8 mouse cellular contexts compared by ENCODE assay signal in genomic region chr2:125866058-125866740, GRCm38 (mm10). TPM values are rescaled to one million over a fixed set of nuclear protein-coding genes. Genes with fewer than 3 reads are reported as not detected.
DNase-seq lines count a peak whose midpoint lies in the region; ATAC-seq and TF ChIP-seq lines count a peak whose summit lies in the region.

No protein-coding gene starts in this region.

- H3K4me3 ChIP-seq in forebrain, embryonic 12.5 days (replicated peaks): peak overlapping the region; percentile 49
- H3K4me3 ChIP-seq in heart, embryonic 16.5 days (ENCODE audit: low read length): peak overlapping the region; percentile 79
- H3K4me3 ChIP-seq in liver, postnatal 0 days (ENCODE audit: low read depth, low read length): peak overlapping the region; percentile 62
- H3K4me3 ChIP-seq in neural tube, embryonic 13.5 days: peak overlapping the region; percentile 52

- peak overlapping the region; percentile 66 for H3K9ac ChIP-seq in forebrain, embryonic 12.5 days
- peak overlapping the region; percentile 77 for H3K9ac ChIP-seq in heart, embryonic 16.5 days (ENCODE audit: low read length)
- peak overlapping the region; percentile 71 for H3K9ac ChIP-seq in liver, postnatal 0 days (replicated peaks)
- H3K9ac ChIP-seq in neural tube, embryonic 13.5 days: peak overlapping the region; percentile 78

- H3K9me3 ChIP-seq in forebrain, embryonic 12.5 days: no peaks in the 10 kb centered on the region
- H3K9me3 ChIP-seq in heart, embryonic 16.5 days (replicated peaks; ENCODE audit: control insufficient read depth, low read length): no peaks in the 10 kb centered on the region
- H3K9me3 ChIP-seq in liver, postnatal 0 days (ENCODE audit: low read length): no peaks in the 10 kb centered on the region
- H3K9me3 ChIP-seq in neural tube, embryonic 13.5 days: no peaks in the 10 kb centered on the region

- TF ChIP-seq EP300 in liver, postnatal 0 days (IDR thresholded peaks at IDR 0.05; ENCODE audit: low read depth): no peak

- no peaks in the 10 kb centered on the region for H3K36me3 ChIP-seq in forebrain, embryonic 12.5 days (replicated peaks)
- H3K36me3 ChIP-seq in heart, embryonic 16.5 days (ENCODE audit: control insufficient read depth, insufficient read depth): no peaks in the 10 kb centered on the region
- 0 out of 2 replicates have a peak, but pooled peaks cover 2% of the 10 kb centered on the region for H3K36me3 ChIP-seq in liver, postnatal 0 days (replicated peaks; ENCODE audit: insufficient read depth, low read length)
- H3K36me3 ChIP-seq in neural tube, embryonic 13.5 days: no peaks in the 10 kb centered on the region; the same call in 1 of the 2 replicates

- peaks cover 12% of the 10 kb centered on the region for H3K4me1 ChIP-seq in forebrain, embryonic 12.5 days
- H3K4me1 ChIP-seq in heart, embryonic 16.5 days (ENCODE audit: control insufficient read depth, insufficient read depth, low read length): peaks cover 4% of the 10 kb centered on the region
- H3K4me1 ChIP-seq in liver, postnatal 0 days (ENCODE audit: insufficient read depth): peaks cover 25% of the 10 kb centered on the region
- H3K4me1 ChIP-seq in neural tube, embryonic 13.5 days (replicated peaks): peaks cover 21% of the 10 kb centered on the region

- no peaks in the 10 kb centered on the region for H3K27me3 ChIP-seq in forebrain, embryonic 12.5 days
- no peaks in the 10 kb centered on the region for H3K27me3 ChIP-seq in heart, embryonic 16.5 days (ENCODE audit: control insufficient read depth, insufficient read depth, low read length)
- H3K27me3 ChIP-seq in liver, postnatal 0 days (ENCODE audit: insufficient read depth, low read length): no peaks in the 10 kb centered on the region
- no peaks in the 10 kb centered on the region for H3K27me3 ChIP-seq in neural tube, embryonic 13.5 days

- 10% methylated on average over 23 of the region's 23 CpGs for WGBS in forebrain, embryonic 12.5 days
- 2% methylated on average over 23 of the region's 23 CpGs for WGBS in heart, embryonic 16.5 days
- 3% methylated on average over 23 of the region's 23 CpGs for WGBS in liver, postnatal 0 days (ENCODE audit: insufficient replicate concordance)
- WGBS in neural tube, embryonic 13.5 days: 8% methylated on average over 23 of the region's 23 CpGs

- no peak for TF ChIP-seq CTCF in liver, postnatal 0 days (IDR thresholded peaks at IDR 0.05; ENCODE audit: low read depth)

- DNase-seq in c-Kit-positive CD71-positive TER-119-positive erythroid progenitor cells, embryonic 14.5 days (ENCODE audit: low spot score): peak; percentile 49
- peak; percentile 84 to 88 for DNase-seq in kidney, postnatal 36 days
- peak; percentile 78 for DNase-seq in liver, postnatal 0 days
- peak; percentile 47 for DNase-seq in telencephalon, adult 2 months (ENCODE audit: low read depth, low spot score)

- H3K4me2 ChIP-seq in forebrain, embryonic 12.5 days: peak overlapping the region; percentile 72
- H3K4me2 ChIP-seq in heart, embryonic 16.5 days (ENCODE audit: low read depth, low read length): peak overlapping the region; percentile 84
- H3K4me2 ChIP-seq in liver, postnatal 0 days (ENCODE audit: low read depth, low read length): peak overlapping the region; percentile 82
- H3K4me2 ChIP-seq in neural tube, embryonic 13.5 days: peak overlapping the region; percentile 72

- H3K27ac ChIP-seq in forebrain, embryonic 12.5 days: peak overlapping the region; percentile 50; the same call in 1 of the 2 replicates
- peak overlapping the region; percentile 24; the same call in 1 of the 2 replicates for H3K27ac ChIP-seq in heart, embryonic 16.5 days (ENCODE audit: low read length)
- peak overlapping the region; percentile 52; the same call in 1 of the 2 replicates for H3K27ac ChIP-seq in liver, postnatal 0 days (ENCODE audit: low read depth)
- peak overlapping the region; percentile 23; the same call in 1 of the 2 replicates for H3K27ac ChIP-seq in neural tube, embryonic 13.5 days (replicated peaks)

- ATAC-seq in CD4-positive, CD25-positive, alpha-beta regulatory T cell, adult 4 months: peak; percentile 98
- peak; percentile 83 for ATAC-seq in forebrain, embryonic 12.5 days (ENCODE audit: low FRiP score)
- peak; percentile 88 for ATAC-seq in heart, embryonic 16.5 days (replicated peaks; ENCODE audit: extremely low read depth, insufficient read depth, low FRiP score)
- peak; percentile 77 for ATAC-seq in liver, postnatal 0 days
- ATAC-seq in neural tube, embryonic 13.5 days (ENCODE audit: low read depth): peak; percentile 83

RNA-seq across cellular contexts. Expression of gene Cops2, which starts 7.3 kb away (rescaled TPM):
- polyA plus RNA-seq in CD4-positive, CD25-positive, alpha-beta regulatory T cell, adult 4 months (2017; shearing (Covaris generic)): 10 to 100 TPM; 74.9 to 79.6 TPM
- 80.7 and 81.3 TPM in 2 replicates for polyA plus RNA-seq in forebrain, embryonic 12.5 days (2016; fragmentation: Nextera tagmentation; extraction: Ambion mirVana)
- polyA plus RNA-seq in heart, embryonic 16.5 days (2015; fragmentation: Nextera tagmentation; extraction: Ambion mirVana): 56.5 and 58.6 TPM in 2 replicates
- 20.4 and 21.5 TPM in 2 replicates for polyA plus RNA-seq in liver, postnatal 0 days (2015; fragmentation: Nextera tagmentation; extraction: Ambion mirVana)
- polyA plus RNA-seq in neural tube, embryonic 13.5 days (2015; fragmentation: Nextera tagmentation; extraction: Ambion mirVana): 76.8 and 77.3 TPM in 2 replicates

RNA-seq across cellular contexts. Expression of gene Galk2, which starts 7.3 kb away (rescaled TPM):
- polyA plus RNA-seq in CD4-positive, CD25-positive, alpha-beta regulatory T cell, adult 4 months (2017; shearing (Covaris generic)): 10 to 100 TPM; 70.4 to 82.4 TPM
- 26.0 and 28.0 TPM in 2 replicates for polyA plus RNA-seq in forebrain, embryonic 12.5 days (2016; fragmentation: Nextera tagmentation; extraction: Ambion mirVana)
- 29.0 and 32.4 TPM in 2 replicates for polyA plus RNA-seq in heart, embryonic 16.5 days (2015; fragmentation: Nextera tagmentation; extraction: Ambion mirVana)
- 9.6 and 10.1 TPM in 2 replicates for polyA plus RNA-seq in liver, postnatal 0 days (2015; fragmentation: Nextera tagmentation; extraction: Ambion mirVana)
- polyA plus RNA-seq in neural tube, embryonic 13.5 days (2015; fragmentation: Nextera tagmentation; extraction: Ambion mirVana): 26.6 and 28.5 TPM in 2 replicates

Comparison
In these comparisons a context has a peak if more than half of its experiments do, and no peak if none do; other contexts are left out.
1. Peak in every context shown above with its lines: DNase-seq, ATAC-seq, H3K4me3 ChIP-seq and H3K27ac ChIP-seq.